ENCODE assay signal across 8 mouse cellular contexts in the genomic region with DNA sequence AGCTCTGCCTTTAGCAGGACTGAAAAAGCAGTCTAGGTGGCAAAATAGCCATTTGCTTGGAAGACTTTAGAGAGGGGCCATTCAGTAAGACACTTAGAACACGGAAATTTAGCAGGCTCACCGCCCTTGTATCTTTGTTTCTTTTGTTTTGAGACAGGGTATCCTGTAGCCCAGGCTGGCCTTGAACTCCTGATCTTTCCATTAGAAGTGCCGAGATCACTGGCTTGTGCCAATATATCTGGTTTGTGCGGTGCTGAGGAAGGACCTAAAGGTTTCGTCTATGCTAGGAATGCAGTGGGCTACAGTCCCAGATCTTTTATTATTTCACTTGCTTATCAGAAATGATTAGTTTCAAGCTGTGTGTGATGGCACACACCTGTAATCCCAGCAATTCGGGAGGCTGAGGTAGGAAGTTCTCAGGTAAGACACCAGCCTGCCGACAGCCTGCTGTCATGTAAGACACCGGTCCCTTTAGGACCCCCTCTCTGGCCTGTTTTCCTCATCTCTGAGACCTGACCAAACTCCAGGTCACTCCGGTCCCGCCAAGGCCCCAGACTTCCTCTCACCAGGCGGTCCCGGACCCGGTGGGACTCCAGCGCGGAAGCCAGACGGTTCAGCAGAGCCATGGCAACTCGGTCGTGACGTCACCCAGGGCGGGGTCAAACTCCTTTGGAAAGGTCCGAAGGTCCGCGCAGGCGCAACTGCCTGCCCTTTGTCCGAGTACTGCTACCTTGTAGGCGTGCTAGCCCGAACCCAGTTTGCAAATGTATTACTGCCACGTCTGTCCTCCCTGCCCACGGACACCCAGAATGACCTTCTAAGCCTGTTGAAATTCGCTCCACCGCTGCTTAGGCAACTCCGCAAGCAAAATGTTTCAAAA. TPM values are rescaled to one million over a fixed set of nuclear protein-coding genes. Genes with fewer than 3 reads are reported as not detected.
DNase-seq lines count a peak whose midpoint lies in the region; ATAC-seq lines count a peak whose summit lies in the region.

Gene Pex11g, minus strand, starts transcription at position 675 of the 880 bp plus-strand sequence.

- no peaks in the 10 kb centered on the region for H3K27me3 ChIP-seq in hindbrain, embryonic 14.5 days (ENCODE audit: control insufficient read depth, insufficient read depth, low read length)

- H3K36me3 ChIP-seq in hindbrain, embryonic 14.5 days (replicated peaks; ENCODE audit: control insufficient read depth, insufficient read depth), result no peaks in the 10 kb centered on the region

- DNase-seq in R1 (ENCODE audit: low read depth, low spot score), result peak; percentile 97
- DNase-seq in cerebellum, postnatal 25 days, result peak; percentile 96 to 99
- peak; percentile 65 to 81 for DNase-seq in frontal cortex, postnatal 25 days (ENCODE audit: low spot score in 2 of 2)
- peak; percentile 97 for DNase-seq in hindbrain, embryonic 14.5 days (ENCODE audit: low spot score)
- peak; percentile 83 to 85 for DNase-seq in layer of hippocampus, postnatal 36 days
- peak; percentile 100 for DNase-seq in lung, postnatal 36 days
- peak; percentile 97 for DNase-seq in retina, postnatal 1 day
- peak; percentile 99 for DNase-seq in urinary bladder, adult 18-20 months (ENCODE audit: low spot score in 2 of 2)

- no peaks in the 10 kb centered on the region for H3K9me3 ChIP-seq in hindbrain, embryonic 14.5 days (ENCODE audit: control insufficient read depth, low read length)

- WGBS in hindbrain, embryonic 14.5 days, result 6% methylated on average over 32 of the region's 32 CpGs

- peak within 1 kb of the TSS; percentile 30 for H3K4me3 ChIP-seq in hindbrain, embryonic 14.5 days (replicated peaks; ENCODE audit: low read length)

- H3K9ac ChIP-seq in hindbrain, embryonic 14.5 days, result peak within 1 kb of the TSS; percentile 72

- H3K27ac ChIP-seq in hindbrain, embryonic 14.5 days, result peak within 1 kb of the TSS; percentile 87

- H3K4me2 ChIP-seq in hindbrain, embryonic 14.5 days (replicated peaks), result peak within 1 kb of the TSS; percentile 51

- ATAC-seq in hindbrain, embryonic 14.5 days (ENCODE audit: low FRiP score), result peak; percentile 95

- H3K4me1 ChIP-seq in hindbrain, embryonic 14.5 days (replicated peaks; ENCODE audit: control insufficient read depth, insufficient read depth, low read length), result peaks cover 11% of the 10 kb centered on the region

RNA-seq across cellular contexts. Expression of gene Pex11g, which starts in this region (rescaled TPM):
- polyA plus RNA-seq in hindbrain, embryonic 14.5 days (2014; fragmentation: Nextera tagmentation; extraction: Ambion mirVana), result 2.3 and 3.2 TPM in 2 replicates
- 1 to 10 TPM in 1 of 2 experiments, under 1 TPM in 1; 0.94 to 1.4 TPM for total RNA-seq in layer of hippocampus, postnatal 36 days (2021)

Comparison
In these comparisons a context has a peak if more than half of its experiments do, and no peak if none do; other contexts are left out.
1. Peak in every context shown above with its lines: DNase-seq, ATAC-seq, H3K4me3 ChIP-seq and H3K27ac ChIP-seq.